Mouse (Mus musculus): ENCODE measurements at regions not wholly inside any gene's neighbourhood (a gene's known extent, or its start where the extent isn't known, plus 50 kb on each side); places are given as distances from the start of the nearest gene placed in this dataset.

DNA sequence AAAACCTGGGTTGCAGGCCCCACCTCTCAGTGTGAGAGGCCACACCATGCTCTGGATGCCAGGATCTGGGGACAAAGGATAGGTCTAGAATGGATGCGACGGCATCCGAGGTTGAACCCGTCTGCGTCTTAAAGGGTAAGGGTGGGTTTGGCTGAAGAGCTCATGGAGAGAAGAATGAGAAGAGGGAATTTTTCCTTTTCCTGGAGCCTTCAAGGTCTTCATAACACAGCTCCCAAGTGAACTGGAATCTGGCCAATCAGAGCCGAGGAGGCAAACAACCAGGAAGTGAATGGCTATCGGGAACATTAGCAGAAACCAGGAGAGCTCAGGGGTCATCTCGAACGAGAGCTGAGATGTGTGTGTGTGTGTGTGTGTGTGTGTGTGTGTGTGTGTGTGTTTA lies 320.1 kb downstream of the Med13l start:
- DNase-seq (ENCODE audit: low spot score), result peak; percentile 20

- no peak for DNase-seq (ENCODE audit: low spot score)
Observed at GRCm38 (mm10) chr5:118881886-118882285, 321.4 kb downstream of the Med13l start.

DNA sequence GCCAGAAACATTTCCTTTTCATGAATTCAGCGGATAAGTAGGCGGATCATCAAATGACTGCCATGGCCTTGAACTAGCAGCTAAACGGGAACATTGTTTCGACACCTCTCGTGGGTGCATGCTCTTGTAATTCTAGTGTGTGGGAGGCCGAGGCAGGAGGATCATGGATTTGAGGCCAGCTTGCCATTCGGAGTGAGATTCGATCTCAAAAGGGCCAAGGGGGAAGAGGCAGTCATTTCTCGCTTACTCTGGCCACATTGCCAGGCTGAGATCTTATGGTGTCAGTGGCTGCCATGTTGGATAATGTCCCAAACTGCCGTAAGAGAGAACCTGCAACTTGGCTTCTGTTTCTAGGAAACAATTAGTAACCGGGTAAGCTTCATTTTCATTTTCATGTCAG lies 327.7 kb downstream of the Med13l start:
- DNase-seq (ENCODE audit: low spot score), result no peak

DNA sequence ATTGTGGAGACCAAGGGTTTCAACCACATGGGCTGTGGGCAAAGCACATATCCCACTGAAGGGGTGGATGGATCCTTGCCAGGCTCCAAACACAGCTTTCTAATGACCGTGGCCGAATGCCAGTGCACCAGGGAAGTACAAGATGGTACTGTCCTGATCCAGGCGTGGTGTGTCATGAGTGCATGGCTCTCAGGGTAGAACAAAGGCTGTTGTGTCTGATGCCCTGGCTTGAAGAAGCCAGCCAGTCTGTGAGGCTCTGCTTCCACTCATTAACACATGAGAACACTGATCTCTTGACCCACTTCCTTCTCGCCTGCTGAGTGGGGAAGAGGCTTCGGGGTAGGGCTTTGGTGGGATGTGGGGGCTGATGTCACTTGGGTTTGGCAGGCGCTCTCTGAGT lies 330.7 kb downstream of the Med13l start:
- DNase-seq (ENCODE audit: low spot score), result no peak

- DNase-seq (ENCODE audit: low spot score), result no peak
Observed at GRCm38 (mm10) chr5:118908224-118908623, 347.7 kb downstream of the Med13l start.

- DNase-seq (ENCODE audit: low spot score), result no peak
Observed at GRCm38 (mm10) chr5:118909756-118910155, 349.3 kb downstream of the Med13l start.

GRCm38 (mm10) chr5:118914191-118914750 lies 353.8 kb downstream of the Med13l start:
- no peak for DNase-seq (ENCODE audit: low spot score)

DNA sequence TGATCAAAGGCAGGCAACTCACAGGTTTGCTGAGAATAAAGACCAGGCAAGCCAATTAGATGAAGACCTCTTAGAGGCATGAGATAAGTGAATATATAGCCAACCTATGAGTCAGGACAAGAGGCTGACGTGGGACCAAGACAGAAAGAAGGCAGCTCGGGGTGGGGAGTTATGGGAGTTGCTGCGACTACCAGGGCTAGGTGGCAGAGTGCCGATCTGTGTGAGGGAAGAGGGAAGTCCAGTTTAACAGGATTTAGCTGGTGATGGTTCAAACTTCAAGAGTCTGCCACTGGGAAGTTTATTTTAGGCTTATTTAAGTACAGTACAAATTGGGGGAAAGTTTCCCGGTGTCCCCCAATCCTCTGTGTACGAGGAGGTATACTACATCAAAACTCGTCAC lies 362.9 kb downstream of the Med13l start:
- DNase-seq (ENCODE audit: low spot score), result no peak

DNA sequence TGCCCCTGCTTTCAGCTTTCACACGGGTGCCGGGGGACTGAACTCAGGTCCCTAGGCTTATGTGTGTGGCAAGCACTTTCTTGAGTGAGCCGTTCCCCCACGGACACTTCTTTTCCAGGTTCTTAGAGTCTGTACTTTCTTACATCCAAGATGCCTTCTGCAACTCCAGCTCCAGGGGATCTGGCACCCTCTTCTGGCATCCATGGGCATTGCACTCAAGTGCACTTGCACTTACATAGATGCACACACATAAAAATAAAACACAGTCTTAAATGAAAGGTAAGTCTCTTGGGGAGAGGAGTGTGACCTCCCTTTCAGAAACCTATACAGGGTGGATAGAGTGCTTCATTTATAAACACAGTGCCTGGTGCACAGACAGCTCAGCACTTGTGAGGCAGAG lies 368.6 kb downstream of the Med13l start:
- DNase-seq (ENCODE audit: low spot score), result no peak

GRCm38 (mm10) chr5:118929990-118930501 lies 369.6 kb downstream of the Med13l start:
- DNase-seq (ENCODE audit: low spot score), result peak; percentile 22

GRCm38 (mm10) chr5:118939336-118940039 lies 379.0 kb downstream of the Med13l start:
- no peak for DNase-seq (ENCODE audit: low spot score)

- DNase-seq (ENCODE audit: low spot score), result no peak
Observed at GRCm38 (mm10) chr5:118944256-118944655, 383.8 kb downstream of the Med13l start.

DNA sequence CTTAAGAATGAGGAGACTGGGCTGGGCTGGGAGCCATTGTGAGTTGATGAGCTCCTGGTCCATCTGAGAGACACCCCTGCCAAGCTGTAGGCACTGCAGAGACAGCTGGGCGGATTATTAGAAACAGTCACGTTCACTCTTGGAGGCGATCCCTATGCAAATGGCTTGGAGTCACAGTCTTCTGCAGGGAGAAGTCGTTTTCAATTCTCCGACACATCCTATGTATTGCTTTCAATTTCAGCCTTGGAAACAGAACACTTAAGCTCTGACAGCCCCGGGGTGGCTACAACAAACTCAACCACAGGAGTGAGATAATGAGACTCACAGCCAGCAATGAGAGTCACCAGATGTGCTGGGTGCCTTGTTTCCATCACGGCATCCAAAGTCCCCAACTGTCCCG lies 385.6 kb downstream of the Med13l start:
- DNase-seq (ENCODE audit: low spot score), result no peak

DNA sequence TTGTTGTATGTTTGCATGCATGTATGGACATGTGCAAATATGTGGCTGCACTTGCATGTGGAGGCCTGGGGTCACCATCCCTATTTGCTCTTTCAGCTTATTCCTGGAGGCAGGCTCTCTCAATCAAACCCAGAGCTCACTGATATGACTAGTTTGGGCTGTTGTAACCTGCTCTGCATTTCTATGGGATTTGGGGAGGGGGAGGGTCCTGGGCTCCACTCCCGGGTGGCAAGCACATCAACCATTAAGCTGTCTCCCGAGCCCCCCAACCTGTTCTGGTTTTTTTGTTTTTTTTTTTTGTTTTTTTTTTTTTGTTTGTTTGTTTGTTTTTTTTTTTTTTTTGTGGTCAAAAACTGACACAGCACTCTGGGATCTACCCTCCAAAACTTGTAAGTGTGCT lies 386.5 kb downstream of the Med13l start:
- no peak for DNase-seq (ENCODE audit: low spot score)

- no peak for DNase-seq (ENCODE audit: low spot score)
Observed at GRCm38 (mm10) chr5:118948119-118948786, 387.8 kb downstream of the Med13l start.

- peak; percentile 19 for DNase-seq (ENCODE audit: low spot score)
Observed at GRCm38 (mm10) chr5:118951067-118951466, 390.6 kb downstream of the Med13l start.

GRCm38 (mm10) chr5:118960521-118961001 lies 400.1 kb downstream of the Med13l start:
- no peak for DNase-seq (ENCODE audit: low spot score)

DNA sequence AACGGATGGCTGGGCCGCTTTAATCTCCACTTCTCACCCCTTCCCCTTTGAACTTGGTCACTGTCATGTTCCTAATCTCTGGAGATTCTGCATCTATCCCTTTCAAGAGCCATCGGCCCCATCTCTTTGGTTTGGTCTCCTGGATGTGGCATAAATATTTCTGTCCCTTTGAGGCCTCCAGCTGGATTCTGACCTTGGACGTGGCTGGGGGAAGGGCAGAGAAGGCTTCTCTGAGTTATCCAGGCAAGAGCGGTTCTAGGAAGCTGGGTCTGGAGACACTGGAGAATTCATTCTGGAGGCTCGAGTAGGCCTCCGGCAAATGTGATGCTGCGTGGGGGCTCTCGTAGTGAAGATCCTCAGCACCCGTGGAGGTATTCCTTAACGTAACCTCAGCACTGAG lies 400.6 kb downstream of the Med13l start:
- DNase-seq (ENCODE audit: low spot score), result no peak

DNA sequence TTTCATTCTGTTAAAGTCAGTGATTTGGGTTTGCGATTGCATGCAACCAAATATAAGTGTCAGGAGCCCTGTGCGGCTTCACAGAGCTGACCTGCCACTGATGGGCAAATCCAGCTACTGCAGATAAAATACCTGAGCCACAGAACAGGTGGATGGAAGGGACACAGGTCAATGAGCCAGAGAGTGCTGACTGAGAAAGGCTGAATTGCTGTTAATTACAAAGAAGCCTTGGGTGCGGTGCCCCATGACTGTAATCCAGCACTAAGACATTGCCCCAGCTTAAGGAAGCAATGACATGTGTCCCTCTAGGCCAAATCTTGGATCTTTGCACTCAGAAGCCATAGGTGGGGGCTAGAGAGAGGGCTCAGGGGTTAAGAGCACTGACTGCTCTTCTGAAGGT lies 401.7 kb downstream of the Med13l start:
- DNase-seq (ENCODE audit: low spot score), result no peak

DNA sequence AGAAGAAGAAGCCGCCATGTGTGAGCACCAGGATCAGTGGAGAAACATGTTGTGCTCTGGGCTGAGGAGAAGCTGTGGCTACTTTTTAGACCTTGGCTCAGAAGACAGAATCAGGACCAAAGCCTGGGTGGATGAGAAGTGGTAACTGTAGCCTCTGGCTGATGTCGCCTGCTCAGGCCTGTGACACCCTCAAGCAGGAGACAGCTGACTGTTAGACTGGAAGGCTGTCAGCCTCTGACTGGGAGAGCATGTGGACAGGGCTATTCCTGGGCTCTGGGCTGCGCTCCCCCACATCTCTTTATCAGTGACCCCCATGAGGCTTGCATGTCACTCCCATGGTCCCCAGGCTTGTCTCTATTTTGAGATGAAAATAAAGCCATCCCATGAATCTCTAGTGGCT lies 402.5 kb downstream of the Med13l start:
- DNase-seq (ENCODE audit: low spot score), result no peak

- DNase-seq (ENCODE audit: low spot score), result no peak
Observed at GRCm38 (mm10) chr5:118966901-118967300, 406.4 kb downstream of the Med13l start.

DNA sequence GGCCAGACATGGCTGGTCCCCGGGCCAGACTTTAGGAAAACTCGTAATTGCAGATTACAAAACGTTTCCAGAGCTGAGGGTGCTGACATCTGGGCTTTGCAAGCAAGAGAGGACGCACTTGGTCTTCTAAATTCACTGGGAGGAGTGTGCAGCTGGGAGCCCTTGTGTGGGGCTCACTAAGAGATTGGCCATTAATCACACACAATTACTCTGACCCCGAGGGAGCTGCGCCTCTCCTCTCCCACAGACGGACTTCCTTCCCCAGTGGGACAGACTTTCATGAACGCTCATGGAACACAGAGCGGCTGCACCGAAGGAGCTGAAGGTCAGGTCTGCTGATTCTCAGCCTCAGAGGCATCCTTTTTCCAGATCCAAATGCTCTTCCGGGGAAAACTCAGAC lies 407.2 kb downstream of the Med13l start:
- DNase-seq (ENCODE audit: low spot score), result no peak

DNA sequence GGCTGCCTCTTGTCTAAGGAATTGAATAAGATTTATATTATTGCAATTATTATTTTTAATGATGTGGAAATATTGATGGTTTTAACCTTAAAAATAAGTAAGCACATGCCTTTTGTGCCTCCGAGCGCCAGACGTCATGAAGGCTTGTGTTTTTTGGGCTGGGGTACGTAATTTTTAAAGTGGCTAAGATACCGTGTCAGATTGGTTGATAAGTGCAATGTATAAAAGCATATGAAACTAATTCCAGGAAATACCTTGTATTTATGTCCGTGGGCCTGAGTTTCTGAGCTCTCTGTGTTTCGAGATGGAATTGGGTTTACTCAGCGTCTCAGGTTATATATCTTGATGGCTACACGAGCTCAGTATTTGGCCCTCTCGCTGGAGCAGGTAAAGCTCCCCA lies 414.7 kb downstream of the Med13l start:
- DNase-seq (ENCODE audit: low spot score), result no peak

Data from lung, postnatal 25 days (tissue).